Mouse (Mus musculus): ENCODE data around the gene Ip6k1.
"Not testable (repeated sequence)": the region's sequence is repeated elsewhere in the genome, so short reads cannot be mapped to it uniquely, and the experiment has no call there.

Ip6k1 gene

DNA sequence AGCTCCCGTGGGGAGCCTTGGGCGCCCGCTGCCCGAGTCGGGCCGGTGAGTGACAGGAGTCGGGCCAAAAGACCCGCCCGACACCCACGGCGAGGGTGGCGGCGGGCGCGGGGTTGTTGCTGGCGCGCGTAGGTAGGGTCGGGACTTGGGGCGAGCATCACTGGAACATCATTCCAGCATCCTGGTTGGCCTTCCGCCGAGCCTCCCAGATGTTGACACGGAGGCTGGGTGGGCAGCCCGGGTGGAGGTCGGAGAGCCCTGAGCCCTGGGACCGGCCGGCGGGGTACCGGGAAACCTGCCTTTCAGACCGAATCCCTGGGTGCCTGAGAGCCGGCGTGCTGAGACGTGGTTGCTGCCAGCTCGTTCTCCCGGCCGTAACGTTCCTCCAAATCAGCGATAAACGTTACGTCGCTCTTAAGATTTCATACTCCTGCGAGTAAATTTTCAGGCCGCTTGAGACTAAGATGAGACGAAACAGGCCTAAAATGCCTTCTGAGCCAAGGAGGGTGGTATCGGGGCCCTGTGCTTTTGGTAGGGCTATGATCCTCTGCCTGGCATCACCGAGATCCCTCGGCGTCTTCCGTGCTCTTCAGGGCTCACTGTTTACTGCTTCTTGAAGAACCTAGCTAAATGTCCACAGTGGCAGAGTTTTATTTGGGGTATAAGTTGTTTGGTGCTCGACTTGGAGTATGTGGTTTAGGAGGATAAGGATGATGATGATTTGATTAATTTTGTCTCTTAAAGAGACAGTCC lies 653 bp downstream of the Ip6k1 start:
- Histone ChIP-seq H3K4me3 (replicated peaks; ENCODE audit: low read length) (peak overlapping the region; percentile 100), H3K9me3 (ENCODE audit: low read length) (no peaks in the 10 kb centered on the region), H3K27me3 (ENCODE audit: insufficient read depth, low read length) (peaks cover 5% of the 10 kb centered on the region), H3K36me3 (ENCODE audit: insufficient read depth, low read length) (peaks cover 9% of the 10 kb centered on the region; the same call in 1 of the 2 replicates), H3K4me1 (replicated peaks; ENCODE audit: low read depth, low read length) (peaks cover 32% of the 10 kb centered on the region)
- TF ChIP-seq NANOG (IDR thresholded peaks at IDR 0.05; ENCODE audit: borderline replicate concordance, low read length) (no peak), POU5F1 (IDR thresholded peaks at IDR 0.05; ENCODE audit: borderline replicate concordance, low read length) (no peak), CTCF (conservative IDR thresholded peaks at IDR 0.05; ENCODE audit: low read length) (no peak)

DNA sequence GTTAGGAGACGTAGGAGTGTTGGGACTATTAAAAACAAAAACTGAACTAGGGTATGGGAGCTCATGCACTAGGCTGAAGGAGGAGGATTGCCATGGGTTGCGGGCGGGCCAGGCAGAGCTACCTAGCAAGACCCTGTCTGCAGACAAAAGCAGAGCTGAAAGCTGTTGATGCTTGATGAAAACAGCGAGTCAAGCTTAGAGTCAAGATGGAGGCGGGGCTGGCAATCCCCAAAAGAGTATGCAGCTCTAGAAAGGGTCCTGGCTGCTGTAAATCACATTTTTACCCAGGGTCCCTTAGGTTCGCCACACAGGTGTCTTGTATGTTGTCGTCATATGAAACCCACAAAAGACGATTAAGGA lies 1.2 kb downstream of the Ip6k1 start:
- Histone ChIP-seq H3K27me3 (ENCODE audit: insufficient read depth, low read length) (peaks cover 2% of the 10 kb centered on the region), H3K4me3 (replicated peaks; ENCODE audit: low read length) (peak overlapping the region; percentile 100), H3K36me3 (ENCODE audit: insufficient read depth, low read length) (peaks cover 9% of the 10 kb centered on the region; the same call in 1 of the 2 replicates), H3K4me1 (replicated peaks; ENCODE audit: low read depth, low read length) (peaks cover 38% of the 10 kb centered on the region), H3K9me3 (ENCODE audit: low read length) (no peaks in the 10 kb centered on the region)
- TF ChIP-seq NANOG (IDR thresholded peaks at IDR 0.05; ENCODE audit: borderline replicate concordance, low read length) (no peak), CTCF (conservative IDR thresholded peaks at IDR 0.05; ENCODE audit: low read length) (no peak), POU5F1 (IDR thresholded peaks at IDR 0.05; ENCODE audit: borderline replicate concordance, low read length) (no peak)

DNA sequence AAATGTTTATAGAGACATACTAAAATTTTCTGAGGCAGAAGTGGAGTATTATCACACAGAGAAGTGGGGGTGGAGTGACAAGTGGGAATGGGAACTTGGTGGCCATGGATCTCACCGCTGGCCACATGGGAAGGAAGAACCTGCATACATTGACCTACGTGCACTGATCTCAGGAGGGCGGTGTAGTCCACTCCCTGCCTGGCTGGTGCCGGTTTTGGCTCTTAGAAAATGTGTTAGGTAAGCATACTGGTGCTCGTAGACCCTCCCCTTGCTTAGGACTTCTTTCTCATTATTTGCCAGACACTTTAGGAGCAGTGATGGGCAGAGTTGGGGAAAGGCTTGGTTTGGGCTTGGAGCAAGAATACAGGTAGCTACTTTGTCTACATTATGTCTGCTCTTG lies 5.7 kb downstream of the Ip6k1 start:
- no peak overlapping the region for H3K4me3 ChIP-seq (replicated peaks; ENCODE audit: low read length)
- no peaks in the 10 kb centered on the region for H3K27me3 ChIP-seq (ENCODE audit: insufficient read depth, low read length)
- TF ChIP-seq POU5F1 (IDR thresholded peaks at IDR 0.05; ENCODE audit: borderline replicate concordance, low read length) (no peak), CTCF (conservative IDR thresholded peaks at IDR 0.05; ENCODE audit: low read length) (no peak), NANOG (IDR thresholded peaks at IDR 0.05; ENCODE audit: borderline replicate concordance, low read length) (no peak)
- peaks cover 11% of the 10 kb centered on the region; the same call in 1 of the 2 replicates for H3K36me3 ChIP-seq (ENCODE audit: insufficient read depth, low read length)
- no peaks in the 10 kb centered on the region for H3K9me3 ChIP-seq (ENCODE audit: low read length)
- peaks cover 56% of the 10 kb centered on the region for H3K4me1 ChIP-seq (replicated peaks; ENCODE audit: low read depth, low read length)

DNA sequence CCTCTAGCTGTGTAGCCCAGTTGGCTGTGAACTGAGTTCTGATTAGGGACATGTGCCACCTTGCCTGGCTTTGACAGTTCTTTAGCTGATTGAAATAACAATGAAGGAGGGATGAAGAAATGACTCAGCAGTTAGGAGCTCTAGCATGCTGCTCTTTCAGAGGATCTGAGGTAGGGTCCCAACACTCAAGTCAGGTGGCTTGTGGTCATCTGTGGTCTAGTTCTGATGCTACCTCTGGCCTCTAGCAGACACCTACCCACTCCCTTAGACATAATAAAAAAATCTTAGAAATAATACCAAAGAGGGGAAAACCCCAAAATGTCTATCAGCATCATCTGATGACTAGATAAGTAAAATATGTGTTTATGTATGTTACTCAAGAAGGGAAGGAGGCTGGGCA lies 8.1 kb downstream of the Ip6k1 start:
- TF ChIP-seq CTCF (conservative IDR thresholded peaks at IDR 0.05; ENCODE audit: low read length): no peak
- no peak for TF ChIP-seq POU5F1 (IDR thresholded peaks at IDR 0.05; ENCODE audit: borderline replicate concordance, low read length)
- no peak for TF ChIP-seq NANOG (IDR thresholded peaks at IDR 0.05; ENCODE audit: borderline replicate concordance, low read length)
- H3K4me3 ChIP-seq (replicated peaks; ENCODE audit: low read length): no peak overlapping the region
- H3K9me3 ChIP-seq (ENCODE audit: low read length): no peaks in the 10 kb centered on the region
- peaks cover 55% of the 10 kb centered on the region for H3K4me1 ChIP-seq (replicated peaks; ENCODE audit: low read depth, low read length)
- peaks cover 14% of the 10 kb centered on the region for H3K36me3 ChIP-seq (ENCODE audit: insufficient read depth, low read length)
- H3K27me3 ChIP-seq (ENCODE audit: insufficient read depth, low read length): no peaks in the 10 kb centered on the region

DNA sequence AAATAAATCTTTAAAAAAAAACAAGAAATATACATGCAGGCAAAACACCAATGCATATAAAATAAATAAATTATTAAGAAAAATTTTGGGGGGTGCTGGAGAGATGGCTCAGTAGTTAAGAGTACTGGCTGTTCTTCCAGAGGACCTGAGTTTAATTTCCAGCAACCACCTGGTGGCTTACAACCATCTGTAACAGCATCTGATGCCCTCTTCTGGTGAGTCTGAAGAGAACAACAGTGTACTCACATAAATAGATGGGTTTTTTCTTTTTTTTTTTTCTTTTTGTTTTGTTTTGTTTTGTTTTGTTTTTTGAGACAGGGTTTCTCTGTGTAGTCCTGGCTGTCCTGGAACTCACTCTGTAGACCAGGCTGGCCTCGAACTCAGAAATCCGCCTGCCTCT lies 11.3 kb downstream of the Ip6k1 start:
- H3K36me3 ChIP-seq (ENCODE audit: insufficient read depth, low read length): peaks cover 30% of the 10 kb centered on the region
- not testable (repeated sequence) for H3K4me3 ChIP-seq (replicated peaks; ENCODE audit: low read length); H3K27me3 ChIP-seq (ENCODE audit: insufficient read depth, low read length); H3K9me3 ChIP-seq (ENCODE audit: low read length)
- peaks cover 46% of the 10 kb centered on the region for H3K4me1 ChIP-seq (replicated peaks; ENCODE audit: low read depth, low read length)

DNA sequence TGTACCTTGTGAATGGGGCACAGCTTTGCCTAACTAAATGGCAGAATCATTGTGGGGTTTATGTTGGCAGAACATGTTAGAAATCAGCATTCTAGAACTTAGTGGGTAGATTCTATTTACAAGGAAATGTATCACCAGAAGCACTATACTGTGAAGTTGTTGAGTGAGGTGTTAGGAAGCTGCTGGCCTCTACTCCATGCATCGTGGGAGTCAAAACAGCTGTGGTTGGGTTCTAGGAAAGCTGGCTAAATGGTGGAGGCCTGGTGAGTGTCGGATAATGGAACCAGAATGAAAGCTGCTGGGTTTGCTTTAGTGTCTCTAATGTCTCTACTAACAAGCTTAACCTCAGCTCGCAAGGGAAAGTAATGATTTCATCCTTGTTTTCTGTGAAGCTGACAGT lies 14.8 kb downstream of the Ip6k1 start:
- H3K4me1 ChIP-seq (replicated peaks; ENCODE audit: low read depth, low read length): peaks cover 25% of the 10 kb centered on the region
- peaks cover 30% of the 10 kb centered on the region for H3K36me3 ChIP-seq (ENCODE audit: insufficient read depth, low read length)
- no peak overlapping the region for H3K4me3 ChIP-seq (replicated peaks; ENCODE audit: low read length)
- no peaks in the 10 kb centered on the region for H3K27me3 ChIP-seq (ENCODE audit: insufficient read depth, low read length)
- TF ChIP-seq CTCF (conservative IDR thresholded peaks at IDR 0.05; ENCODE audit: low read length) (no peak), POU5F1 (IDR thresholded peaks at IDR 0.05; ENCODE audit: borderline replicate concordance, low read length) (no peak), NANOG (IDR thresholded peaks at IDR 0.05; ENCODE audit: borderline replicate concordance, low read length) (no peak)
- no peaks in the 10 kb centered on the region for H3K9me3 ChIP-seq (ENCODE audit: low read length)

DNA sequence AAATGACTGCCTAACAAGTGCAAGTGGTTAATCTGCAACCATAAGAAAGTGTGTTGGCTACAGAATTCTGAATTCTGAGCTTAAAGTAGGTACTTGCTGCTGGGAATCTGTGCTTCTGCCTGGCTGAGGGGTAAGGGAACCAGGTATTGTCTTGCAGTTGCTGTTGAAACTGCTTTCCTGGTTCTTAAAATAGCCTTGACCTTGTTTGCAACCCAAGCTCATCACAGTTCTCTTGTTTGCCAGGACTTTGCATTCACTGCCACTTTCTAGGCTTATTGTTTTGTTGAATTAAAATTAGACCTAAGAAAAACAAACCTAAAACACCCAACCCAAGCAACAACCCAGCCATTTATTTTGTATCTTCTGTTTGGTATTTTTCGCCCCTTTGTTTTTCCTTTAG lies 18.4 kb downstream of the Ip6k1 start:
- Histone ChIP-seq H3K36me3 (ENCODE audit: insufficient read depth, low read length) (peaks cover 35% of the 10 kb centered on the region), H3K4me1 (replicated peaks; ENCODE audit: low read depth, low read length) (peaks cover 22% of the 10 kb centered on the region), H3K27me3 (ENCODE audit: insufficient read depth, low read length) (no peaks in the 10 kb centered on the region), H3K9me3 (ENCODE audit: low read length) (no peaks in the 10 kb centered on the region), H3K4me3 (replicated peaks; ENCODE audit: low read length) (no peak overlapping the region)
- no peak for TF ChIP-seq POU5F1 (IDR thresholded peaks at IDR 0.05; ENCODE audit: borderline replicate concordance, low read length)
- TF ChIP-seq NANOG (IDR thresholded peaks at IDR 0.05; ENCODE audit: borderline replicate concordance, low read length): no peak
- no peak for TF ChIP-seq CTCF (conservative IDR thresholded peaks at IDR 0.05; ENCODE audit: low read length)

DNA sequence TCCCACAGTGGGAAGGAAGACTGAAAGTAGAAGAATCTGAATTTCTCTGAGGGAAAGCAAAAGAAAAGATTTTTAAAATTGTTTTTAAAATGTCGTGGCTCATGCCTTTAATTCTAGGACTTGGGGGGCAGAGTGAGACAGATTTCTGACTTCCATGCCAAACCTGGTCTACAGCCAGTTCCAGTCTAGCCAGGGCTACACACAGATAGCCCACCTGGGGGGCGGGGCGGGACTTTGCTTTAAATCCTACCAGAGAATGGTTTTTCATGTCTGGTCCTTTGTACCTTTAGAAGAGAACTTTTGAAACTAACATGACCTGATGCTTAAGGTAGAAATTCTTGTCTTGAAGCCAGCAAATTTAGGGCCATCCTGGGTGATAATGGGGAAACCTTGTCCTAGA lies 20.9 kb downstream of the Ip6k1 start:
- H3K4me3 ChIP-seq (replicated peaks; ENCODE audit: low read length): no peak overlapping the region
- peaks cover 39% of the 10 kb centered on the region for H3K36me3 ChIP-seq (ENCODE audit: insufficient read depth, low read length)
- no peaks in the 10 kb centered on the region for H3K27me3 ChIP-seq (ENCODE audit: insufficient read depth, low read length)
- no peaks in the 10 kb centered on the region for H3K9me3 ChIP-seq (ENCODE audit: low read length)
- TF ChIP-seq POU5F1 (IDR thresholded peaks at IDR 0.05; ENCODE audit: borderline replicate concordance, low read length): no peak
- TF ChIP-seq NANOG (IDR thresholded peaks at IDR 0.05; ENCODE audit: borderline replicate concordance, low read length): no peak
- no peak for TF ChIP-seq CTCF (conservative IDR thresholded peaks at IDR 0.05; ENCODE audit: low read length)
- peaks cover 22% of the 10 kb centered on the region for H3K4me1 ChIP-seq (replicated peaks; ENCODE audit: low read depth, low read length)

DNA sequence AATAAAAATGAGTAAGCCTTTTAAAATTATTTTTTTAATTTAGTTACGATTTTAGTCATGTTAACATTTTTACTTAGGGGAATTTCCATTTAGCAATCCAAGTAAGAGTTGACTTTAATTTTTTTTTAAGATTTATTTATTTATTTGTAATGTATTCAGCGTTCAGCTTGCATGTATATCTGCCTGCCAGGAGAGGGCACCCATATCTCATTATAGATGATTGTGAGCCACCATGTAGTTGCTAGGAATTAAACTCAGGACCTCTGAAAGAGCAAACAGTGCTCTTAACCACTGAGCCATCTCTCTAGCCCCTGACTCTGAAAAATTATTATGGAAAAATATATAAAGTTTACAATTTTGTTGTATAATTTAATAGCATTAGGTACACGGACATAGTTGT lies 24.3 kb downstream of the Ip6k1 start:
- H3K27me3 ChIP-seq (ENCODE audit: insufficient read depth, low read length): no peaks in the 10 kb centered on the region
- H3K4me3 ChIP-seq (replicated peaks; ENCODE audit: low read length): no peak overlapping the region
- H3K4me1 ChIP-seq (replicated peaks; ENCODE audit: low read depth, low read length): peaks cover 36% of the 10 kb centered on the region
- no peak for TF ChIP-seq CTCF (conservative IDR thresholded peaks at IDR 0.05; ENCODE audit: low read length)
- peaks cover 54% of the 10 kb centered on the region for H3K36me3 ChIP-seq (ENCODE audit: insufficient read depth, low read length)
- no peaks in the 10 kb centered on the region for H3K9me3 ChIP-seq (ENCODE audit: low read length)
